Mouse (Mus musculus): ENCODE data around the gene Tacc3. TPM values are rescaled to one million over a fixed set of nuclear protein-coding genes. Genes with fewer than 3 reads are reported as not detected.

The Tacc3 gene
- total RNA-seq, 2 experiments from 2014 or later = 2.9 to 3.1 TPM

- DNase-seq (ENCODE audit: low spot score in 2 of 2) = no peak
Measured at GRCm38 (mm10) chr5:33692393-33692792, 34.5 kb downstream of the Tacc3 start.

- DNase-seq (ENCODE audit: low spot score in 2 of 2) = no peak
Measured at GRCm38 (mm10) chr5:33694461-33694847, 36.5 kb downstream of the Tacc3 start.

- peak; percentile 16 to 33 for DNase-seq (ENCODE audit: low spot score in 2 of 2)
Measured at GRCm38 (mm10) chr5:33694848-33695717, 37.2 kb downstream of the Tacc3 start.

GRCm38 (mm10) chr5:33695718-33696121 is 37.8 kb downstream of the Tacc3 start:
- no peak for DNase-seq (ENCODE audit: low spot score in 2 of 2)

GRCm38 (mm10) chr5:33696430-33696829 is 38.5 kb downstream of the Tacc3 start:
- DNase-seq (ENCODE audit: low spot score in 2 of 2) = no peak

GRCm38 (mm10) chr5:33697534-33697933 is 39.6 kb downstream of the Tacc3 start:
- no peak for DNase-seq (ENCODE audit: low spot score in 2 of 2)

- no peak for DNase-seq (ENCODE audit: low spot score in 2 of 2)
Measured at GRCm38 (mm10) chr5:33697947-33698512, 40.1 kb downstream of the Tacc3 start.

- no peak for DNase-seq (ENCODE audit: low spot score in 2 of 2)
Measured at GRCm38 (mm10) chr5:33698669-33699068, 40.7 kb downstream of the Tacc3 start.

GRCm38 (mm10) chr5:33700010-33700409 is 42.1 kb downstream of the Tacc3 start:
- DNase-seq (ENCODE audit: low spot score in 2 of 2) = no peak

- no peak for DNase-seq (ENCODE audit: low spot score in 2 of 2)
Measured at GRCm38 (mm10) chr5:33701832-33702231, 43.9 kb downstream of the Tacc3 start.

- DNase-seq (ENCODE audit: low spot score in 2 of 2) = no peak
Measured at GRCm38 (mm10) chr5:33703999-33704398, 46.1 kb downstream of the Tacc3 start.

- no peak for DNase-seq (ENCODE audit: low spot score in 2 of 2)
Measured at GRCm38 (mm10) chr5:33704945-33705611, 47.1 kb downstream of the Tacc3 start.

- no peak for DNase-seq (ENCODE audit: low spot score in 2 of 2)
Measured at GRCm38 (mm10) chr5:33705612-33706349, 47.9 kb downstream of the Tacc3 start.

- no peak for DNase-seq (ENCODE audit: low spot score in 2 of 2)
Measured at GRCm38 (mm10) chr5:33706350-33706629, 48.4 kb downstream of the Tacc3 start.

GRCm38 (mm10) chr5:33707163-33707562 is 49.2 kb downstream of the Tacc3 start:
- DNase-seq (ENCODE audit: low spot score in 2 of 2) = no peak

- no peak for DNase-seq (ENCODE audit: low spot score in 2 of 2)
Measured at GRCm38 (mm10) chr5:33709037-33709436, 51.1 kb downstream of the Tacc3 start.

- DNase-seq (ENCODE audit: low spot score in 2 of 2) = no peak
Measured at GRCm38 (mm10) chr5:33712550-33712949, 54.6 kb downstream of the Tacc3 start.

- DNase-seq (ENCODE audit: low spot score in 2 of 2) = no peak
Measured at GRCm38 (mm10) chr5:33715182-33715581, 57.3 kb downstream of the Tacc3 start.

GRCm38 (mm10) chr5:33716467-33716866 is 58.5 kb downstream of the Tacc3 start:
- no peak for DNase-seq (ENCODE audit: low spot score in 2 of 2)

GRCm38 (mm10) chr5:33718460-33718859 is 60.5 kb downstream of the Tacc3 start:
- DNase-seq (ENCODE audit: low spot score in 2 of 2) = no peak

- no peak for DNase-seq (ENCODE audit: low spot score in 2 of 2)
Measured at GRCm38 (mm10) chr5:33720852-33721490, 63.0 kb downstream of the Tacc3 start.
